Mouse (Mus musculus) lung, embryonic 16.5 days (tissue): ENCODE measurements around the gene Rgs7bp. TPM values are rescaled to one million over a fixed set of nuclear protein-coding genes. Genes with fewer than 3 reads are reported as not detected.

Experiments
- ATAC-seq: fragments of 200-750 bp; cut with Nextera tagmentation; 2 replicates; pipeline ENCODE4 v1.8.0; 2017; ENCODE audit warnings: low read depth, mild to moderate bottlenecking, moderate library complexity
- H3K27ac ChIP-seq: fragments of 300-500 bp; sonication (generic); 2 replicates; pipeline ENCODE4 v1.5.1; 2014; ENCODE audit warnings: mild to moderate bottlenecking, control low read depth, low read length
- H3K27me3 ChIP-seq: fragments of 300-500 bp; sonication (generic); 2 replicates; pipeline ENCODE4 v1.6.1; 2014; ENCODE audit warnings: low read depth, low read length, mixed read lengths; ENCODE audit not compliant: control insufficient read depth, insufficient read depth
- H3K36me3 ChIP-seq: fragments of 300-500 bp; sonication (generic); 2 replicates; pipeline ENCODE4 v1.6.1; 2014; ENCODE audit warnings: low read length; ENCODE audit not compliant: control insufficient read depth, insufficient read depth
- H3K4me1 ChIP-seq: fragments of 300-500 bp; sonication (generic); replicated peaks from 2 replicates; pipeline ENCODE4 v1.6.1; 2014; ENCODE audit warnings: low read length, mixed read lengths; ENCODE audit not compliant: control insufficient read depth, insufficient read depth
- H3K4me2 ChIP-seq: fragments of 300-500 bp; sonication (generic); 2 replicates; pipeline ENCODE4 v1.6.1; 2014; ENCODE audit warnings: low read depth, low read length, control low read depth
- H3K4me3 ChIP-seq: fragments of 300-500 bp; sonication (generic); 2 replicates; pipeline ENCODE4 v1.5.1; 2014; ENCODE audit warnings: mild to moderate bottlenecking, low read length, control low read depth
- H3K9ac ChIP-seq: fragments of 300-500 bp; sonication (generic); 2 replicates; pipeline ENCODE4 v1.6.1; 2014; ENCODE audit warnings: low read length, control low read depth
- H3K9me3 ChIP-seq: fragments of 300-500 bp; sonication (generic); 2 replicates; pipeline ENCODE4 v1.6.1; 2016; ENCODE audit warnings: low read length; ENCODE audit not compliant: control insufficient read depth
- WGBS: fragments of 180-500 bp; shearing (Covaris S2); extraction: QIAGEN DNeasy Blood & Tissue Kit; methylation state at CpG from one replicate; pipeline ENCODE4 v1.1.7; 2014; 5-methylcytosine and 5-hydroxymethylcytosine counted together
- polyA plus RNA-seq: library from polyadenylated mRNA; unstranded; fragments of >200 nt; fragmentation: Nextera tagmentation; extraction: Ambion mirVana; gene quantifications from 2 replicates; pipeline ENCODE4 v1.2.1, GENCODE M21; 2015

The Rgs7bp gene
- 1.1 and 1.2 TPM in 2 replicates for polyA plus RNA-seq

- H3K9ac ChIP-seq, result peak within 1 kb of the TSS; percentile 67
- under 1% methylated on average over 64 of the region's 75 CpGs for WGBS
- peak within 1 kb of the TSS; percentile 99 for H3K4me2 ChIP-seq
- H3K27me3 ChIP-seq, result peaks cover 11% of the 10 kb centered on the region; the same call in 1 of the 2 replicates
- H3K36me3 ChIP-seq, result no peaks in the 10 kb centered on the region
- H3K9me3 ChIP-seq, result no peaks in the 10 kb centered on the region
- peak within 1 kb of the TSS; percentile 17; the same call in 1 of the 2 replicates for H3K27ac ChIP-seq
- ATAC-seq, result peak; percentile 85
- no peaks in the 10 kb centered on the region; the same call in 1 of the 2 replicates for H3K4me1 ChIP-seq
- H3K4me3 ChIP-seq, result peak within 1 kb of the TSS; percentile 66
Observed at GRCm38 (mm10) chr13:105054181-105054940, at the start of gene Rgs7bp. Rgs7bp (minus strand) TSS chr13:105054930.

- no peak overlapping the region for H3K4me3 ChIP-seq
- WGBS, result 63% methylated on average over 2 of the region's 2 CpGs
Observed at GRCm38 (mm10) chr13:105104385-105104784, 49.7 kb upstream of the Rgs7bp start.

GRCm38 (mm10) chr13:105100705-105101104 is 46.0 kb upstream of the Rgs7bp start:
- H3K27ac ChIP-seq, result no peak overlapping the region
- H3K36me3 ChIP-seq, result no peaks in the 10 kb centered on the region
- H3K27me3 ChIP-seq, result no peaks in the 10 kb centered on the region
- H3K4me2 ChIP-seq, result no peak overlapping the region
- ATAC-seq, result no peak
- no peaks in the 10 kb centered on the region for H3K4me1 ChIP-seq
- H3K9ac ChIP-seq, result no peak overlapping the region
- 78% methylated on average over 4 of the region's 4 CpGs for WGBS
- H3K4me3 ChIP-seq, result no peak overlapping the region
- H3K9me3 ChIP-seq, result no peaks in the 10 kb centered on the region

More at GRCm38 (mm10) chr13:105104385-105104784, 49.7 kb upstream of the Rgs7bp start:
- no peaks in the 10 kb centered on the region for H3K4me1 ChIP-seq
- ATAC-seq, result no peak
- H3K9ac ChIP-seq, result no peak overlapping the region
- no peaks in the 10 kb centered on the region for H3K27me3 ChIP-seq
- H3K36me3 ChIP-seq, result no peaks in the 10 kb centered on the region
- no peaks in the 10 kb centered on the region for H3K9me3 ChIP-seq
- no peak overlapping the region for H3K4me2 ChIP-seq
- H3K27ac ChIP-seq, result no peak overlapping the region

- H3K36me3 ChIP-seq, result no peaks in the 10 kb centered on the region
- H3K9ac ChIP-seq, result no peak overlapping the region
- no peak for ATAC-seq
- 58% methylated on average over 2 of the region's 2 CpGs for WGBS
- no peaks in the 10 kb centered on the region for H3K9me3 ChIP-seq
- no peaks in the 10 kb centered on the region for H3K27me3 ChIP-seq
- H3K27ac ChIP-seq, result no peak overlapping the region
- no peak overlapping the region for H3K4me2 ChIP-seq
- H3K4me1 ChIP-seq, result no peaks in the 10 kb centered on the region
- H3K4me3 ChIP-seq, result no peak overlapping the region
Observed at GRCm38 (mm10) chr13:105096316-105096715, 41.6 kb upstream of the Rgs7bp start.

GRCm38 (mm10) chr13:105089276-105089675 is 34.5 kb upstream of the Rgs7bp start:
- 78% methylated on average over 3 of the region's 3 CpGs for WGBS
- Histone ChIP-seq H3K36me3 (no peaks in the 10 kb centered on the region), H3K27me3 (no peaks in the 10 kb centered on the region), H3K9ac (no peak overlapping the region), H3K9me3 (no peaks in the 10 kb centered on the region), H3K27ac (no peak overlapping the region), H3K4me3 (no peak overlapping the region), H3K4me1 (no peaks in the 10 kb centered on the region), H3K4me2 (no peak overlapping the region)
- no peak for ATAC-seq

- Histone ChIP-seq H3K27ac (no peak within 1 kb of the TSS), H3K9ac (no peak within 1 kb of the TSS), H3K4me2 (no peak within 1 kb of the TSS), H3K36me3 (no peaks in the 10 kb centered on the region), H3K4me3 (no peak within 1 kb of the TSS), H3K4me1 (no peaks in the 10 kb centered on the region), H3K27me3 (no peaks in the 10 kb centered on the region), H3K9me3 (no peaks in the 10 kb centered on the region)
- no peak for ATAC-seq
- 80% methylated on average over 10 of the region's 10 CpGs for WGBS
Observed at GRCm38 (mm10) chr13:105081862-105082261, 27.1 kb upstream of the Rgs7bp start, which contains the start of gene 4933425L06Rik. 4933425L06Rik (plus strand) TSS chr13:105082122.

- H3K9ac ChIP-seq, result no peak overlapping the region
- H3K4me1 ChIP-seq, result no peaks in the 10 kb centered on the region
- 45% methylated on average over 7 of the region's 7 CpGs for WGBS
- H3K4me2 ChIP-seq, result no peak overlapping the region
- H3K9me3 ChIP-seq, result no peaks in the 10 kb centered on the region
- no peaks in the 10 kb centered on the region for H3K27me3 ChIP-seq
- no peaks in the 10 kb centered on the region for H3K36me3 ChIP-seq
- H3K27ac ChIP-seq, result no peak overlapping the region
- H3K4me3 ChIP-seq, result no peak overlapping the region
- no peak for ATAC-seq
Observed at GRCm38 (mm10) chr13:105066890-105067845, 12.4 kb upstream of the Rgs7bp start.

GRCm38 (mm10) chr13:105066119-105066518 is 11.4 kb upstream of the Rgs7bp start:
- no peaks in the 10 kb centered on the region for H3K27me3 ChIP-seq
- H3K9ac ChIP-seq, result no peak overlapping the region
- no peak overlapping the region for H3K4me2 ChIP-seq
- H3K4me1 ChIP-seq, result no peaks in the 10 kb centered on the region
- H3K36me3 ChIP-seq, result no peaks in the 10 kb centered on the region
- no peaks in the 10 kb centered on the region for H3K9me3 ChIP-seq
- ATAC-seq, result no peak
- H3K4me3 ChIP-seq, result no peak overlapping the region
- H3K27ac ChIP-seq, result no peak overlapping the region

GRCm38 (mm10) chr13:105055374-105055773 is 644 bp upstream of the Rgs7bp start:
- Histone ChIP-seq H3K36me3 (no peaks in the 10 kb centered on the region), H3K4me3 (peak overlapping the region; percentile 66)

More at GRCm38 (mm10) chr13:105055374-105055773, 644 bp upstream of the Rgs7bp start:
- H3K9me3 ChIP-seq, result no peaks in the 10 kb centered on the region
- 20% methylated on average over 5 of the region's 5 CpGs for WGBS
- H3K4me2 ChIP-seq, result peak overlapping the region; percentile 99
- no peak for ATAC-seq
- no peak overlapping the region for H3K9ac ChIP-seq
- no peak overlapping the region for H3K27ac ChIP-seq
- H3K27me3 ChIP-seq, result peaks cover 11% of the 10 kb centered on the region; the same call in 1 of the 2 replicates
- H3K4me1 ChIP-seq, result no peaks in the 10 kb centered on the region; the same call in 1 of the 2 replicates
